Mouse (Mus musculus) limb, embryonic 13.5 days (tissue): ENCODE data around the gene Ankrd13d. TPM values are rescaled to one million over a fixed set of nuclear protein-coding genes. Genes with fewer than 3 reads are reported as not detected.

Experiments used
- microRNA-seq: library from miRNA; unstranded; fragments of <30 nt; microRNA quantifications from one replicate; pipeline ENCODE4, GENCODE M21; 2016
- polyA plus RNA-seq: library from polyadenylated mRNA; unstranded; fragments of >200 nt; fragmentation: Nextera tagmentation; extraction: Ambion mirVana; gene quantifications from 2 replicates; pipeline ENCODE4 v1.2.1, GENCODE M21; 2015

Gene Ankrd13d
- polyA plus RNA-seq, 1 experiment from 2014 or later, result 13.6 TPM

Small RNA genes within 50 kb of the gene (microRNA-seq; reads per million reads assigned to microRNA genes)
- 0.52 reads per million for gene Mir6985

Other genes starting within 250 kb of the Ankrd13d start
- gene Gstp1, start 245.2 kb downstream of the Ankrd13d start, polyA plus RNA-seq, result 573 and 575 TPM in 2 replicates
- gene Gstp2, start 237.1 kb downstream of the Ankrd13d start, polyA plus RNA-seq, result 0.61 and 6.7 TPM in 2 replicates
- gene Gstp3, start 223.6 kb downstream of the Ankrd13d start, polyA plus RNA-seq, result not detected in 2 replicates
- gene Cabp2, start 201.6 kb downstream of the Ankrd13d start, polyA plus RNA-seq, result not detected in 2 replicates
- 56.8 TPM in 2 replicates for gene Cdk2ap2, start 186.0 kb downstream of the Ankrd13d start, polyA plus RNA-seq
- 6.6 and 7.3 TPM in 2 replicates for gene Pitpnm1, start 183.1 kb downstream of the Ankrd13d start, polyA plus RNA-seq
- 98.5 and 105 TPM in 2 replicates for gene Aip, start 157.3 kb downstream of the Ankrd13d start, polyA plus RNA-seq
- gene Gpr152, start 143.3 kb downstream of the Ankrd13d start, polyA plus RNA-seq, result not detected in 2 replicates
- 0.05 and 0.13 TPM in 2 replicates for gene Cabp4, start 139.1 kb downstream of the Ankrd13d start, polyA plus RNA-seq
- gene Coro1b, start 134.5 kb downstream of the Ankrd13d start, polyA plus RNA-seq, result 137 and 146 TPM in 2 replicates
- 2.7 and 3.6 TPM in 2 replicates for gene Ptprcap, start 129.5 kb downstream of the Ankrd13d start, polyA plus RNA-seq
- 63.9 and 65.7 TPM in 2 replicates for gene Rps6kb2, start 119.8 kb downstream of the Ankrd13d start, polyA plus RNA-seq
- gene Carns1, start 107.7 kb downstream of the Ankrd13d start, polyA plus RNA-seq, result 2.2 and 2.5 TPM in 2 replicates
- 1.3 and 2.7 TPM in 2 replicates for gene Tbc1d10c, start 91.9 kb downstream of the Ankrd13d start, polyA plus RNA-seq
- gene Ppp1ca, start 91.1 kb downstream of the Ankrd13d start, polyA plus RNA-seq, result 817 and 858 TPM in 2 replicates
- 36.2 and 38.1 TPM in 2 replicates for gene Rad9a, start 81.5 kb downstream of the Ankrd13d start, polyA plus RNA-seq
- 9.0 and 10.0 TPM in 2 replicates for gene Clcf1, start 68.9 kb downstream of the Ankrd13d start, polyA plus RNA-seq
- not detected in 2 replicates for gene AC109138.7, start 68.8 kb downstream of the Ankrd13d start, polyA plus RNA-seq
- 17.6 and 21.4 TPM in 2 replicates for gene Pold4, start 51.2 kb downstream of the Ankrd13d start, polyA plus RNA-seq
- 15.7 and 16.0 TPM in 2 replicates for gene Ssh3, start 14.0 kb downstream of the Ankrd13d start, polyA plus RNA-seq
- 16.5 and 18.5 TPM in 2 replicates for gene Grk2, start 23.1 kb upstream of the Ankrd13d start, polyA plus RNA-seq
- gene Kdm2a, start 115.1 kb upstream of the Ankrd13d start, polyA plus RNA-seq, result 53.9 TPM in 2 replicates
- 51.2 and 53.9 TPM in 2 replicates for gene Rhod, start 156.3 kb upstream of the Ankrd13d start, polyA plus RNA-seq
- 0.69 and 1.1 TPM in 2 replicates for gene Syt12, start 194.3 kb upstream of the Ankrd13d start, polyA plus RNA-seq
- not detected in 2 replicates for gene 2010003K11Rik, start 215.4 kb upstream of the Ankrd13d start, polyA plus RNA-seq
- 22.1 and 22.8 TPM in 2 replicates for gene Pcx, start 227.3 kb upstream of the Ankrd13d start, polyA plus RNA-seq